Mouse (Mus musculus): ENCODE measurements at regions not wholly inside any gene's neighbourhood (a gene's known extent, or its start where the extent isn't known, plus 50 kb on each side); places are given as distances from the start of the nearest gene placed in this dataset.

GRCm38 (mm10) chr1:76394038-76394437 is 848.0 kb downstream of the Slc4a3 start:
- no peak for DNase-seq

DNA sequence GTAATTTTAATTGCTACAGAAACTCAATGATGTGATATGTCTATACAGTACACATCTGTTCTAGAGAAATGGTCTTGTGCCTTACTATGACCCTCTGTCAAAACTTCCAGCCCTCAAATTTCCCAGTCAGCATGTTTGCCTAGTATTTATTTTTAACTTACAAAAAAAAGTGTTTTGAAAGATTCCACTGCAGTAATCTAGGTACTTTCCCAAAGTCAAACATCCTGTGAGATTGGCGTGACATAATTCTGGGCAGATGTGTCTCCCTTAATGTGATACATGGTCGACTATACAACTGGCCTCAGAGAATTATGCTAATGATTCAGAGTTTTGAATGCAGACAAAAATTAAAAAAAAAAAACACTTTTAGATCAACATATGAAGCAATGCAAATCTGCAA is 856.8 kb downstream of the Slc4a3 start:
- DNase-seq = no peak

GRCm38 (mm10) chr1:76404003-76404402 is 857.9 kb downstream of the Slc4a3 start:
- DNase-seq = no peak

DNA sequence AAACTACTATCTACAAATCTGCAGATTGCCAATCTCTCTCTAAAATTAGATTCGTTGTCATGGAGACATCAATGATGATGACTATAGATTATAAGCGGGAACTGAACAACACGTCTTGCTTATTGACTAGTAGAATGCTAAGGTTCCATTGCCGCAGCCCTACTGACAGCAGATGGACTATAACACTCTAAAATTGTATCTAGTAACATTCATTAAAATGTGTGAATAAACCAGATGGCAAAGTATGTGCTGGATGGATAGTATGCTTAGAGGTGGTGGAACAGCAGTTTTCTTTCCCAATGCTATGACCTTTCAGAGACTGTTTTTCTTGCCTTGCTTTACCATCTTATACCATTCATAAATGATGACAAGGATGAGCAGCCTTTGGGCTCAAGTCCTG is 864.7 kb downstream of the Slc4a3 start:
- no peak for DNase-seq

DNA sequence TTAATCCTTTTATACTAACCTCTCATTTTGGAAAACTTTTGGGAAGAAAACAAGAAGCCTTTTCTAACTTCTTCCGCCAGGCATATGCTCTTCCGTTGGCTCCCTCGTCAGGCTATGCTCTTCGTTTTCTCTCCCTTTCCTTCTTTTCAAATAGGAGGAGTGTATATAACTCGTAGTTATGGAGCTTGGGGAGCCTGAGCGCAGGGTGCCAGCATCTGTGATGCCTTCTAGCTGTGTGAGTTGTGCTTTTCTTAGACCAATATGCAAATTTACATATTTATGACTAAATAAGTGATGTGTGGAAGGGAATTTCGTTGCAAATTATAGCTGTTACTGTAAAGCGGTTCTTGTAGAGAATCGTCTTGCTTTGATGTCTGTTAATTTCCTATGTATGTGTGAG is 874.5 kb downstream of the Slc4a3 start:
- DNase-seq = peak; percentile 22

DNA sequence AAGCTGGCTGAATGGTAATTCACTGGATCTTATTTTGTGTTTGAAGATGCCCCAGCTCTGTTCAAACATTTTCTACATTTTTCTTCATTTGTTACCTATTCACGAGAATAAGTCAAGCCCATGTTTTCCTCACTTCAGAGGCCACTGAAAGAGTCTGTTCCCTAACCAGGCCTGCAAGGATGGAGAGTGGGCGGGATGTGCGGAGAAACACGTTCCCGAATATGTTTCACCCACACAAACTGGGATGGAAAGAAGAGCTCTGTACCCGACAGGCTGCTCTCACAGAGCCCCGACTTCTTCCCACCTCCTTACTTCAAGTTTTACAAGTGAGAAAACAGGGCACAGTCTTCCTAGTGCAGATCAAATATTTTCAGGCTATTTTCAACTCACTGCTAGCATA is 881.4 kb downstream of the Slc4a3 start:
- peak; percentile 88 for DNase-seq

- no peak for DNase-seq
These were observed 884.1 kb downstream of the Slc4a3 start for GRCm38 (mm10) chr1:76430041-76430610.

DNA sequence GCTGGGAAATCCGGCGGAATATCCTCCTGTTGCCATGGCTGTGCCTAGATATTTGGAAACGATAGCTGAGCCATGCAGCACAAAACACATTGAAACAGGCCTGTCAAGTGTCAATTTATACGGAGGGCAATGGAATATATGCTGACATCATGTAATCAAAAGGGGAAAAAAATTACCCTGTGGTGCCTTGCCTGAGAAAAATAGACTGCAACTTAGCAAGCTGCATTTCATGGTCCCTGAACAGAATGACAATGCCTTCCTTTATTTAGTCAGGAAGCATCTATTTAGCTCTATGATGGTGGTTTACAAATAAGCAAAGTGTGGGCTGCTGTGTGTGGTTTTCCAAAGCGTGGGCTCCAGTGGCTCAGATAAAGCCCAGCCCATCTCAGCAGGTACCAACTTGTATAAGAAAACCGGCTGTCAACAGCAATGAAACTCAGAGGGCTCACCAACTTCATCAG is 887.4 kb downstream of the Slc4a3 start:
- no peak for DNase-seq

- DNase-seq = no peak
These were observed 904.6 kb downstream of the Slc4a3 start for GRCm38 (mm10) chr1:76450539-76451214.

GRCm38 (mm10) chr1:76453160-76453710 is 907.2 kb downstream of the Slc4a3 start:
- no peak for DNase-seq

GRCm38 (mm10) chr1:76466562-76466961 is 920.5 kb downstream of the Slc4a3 start:
- DNase-seq = peak; percentile 23

- DNase-seq = peak; percentile 79
These were observed 938.1 kb downstream of the Slc4a3 start for GRCm38 (mm10) chr1:76484193-76484592.

DNA sequence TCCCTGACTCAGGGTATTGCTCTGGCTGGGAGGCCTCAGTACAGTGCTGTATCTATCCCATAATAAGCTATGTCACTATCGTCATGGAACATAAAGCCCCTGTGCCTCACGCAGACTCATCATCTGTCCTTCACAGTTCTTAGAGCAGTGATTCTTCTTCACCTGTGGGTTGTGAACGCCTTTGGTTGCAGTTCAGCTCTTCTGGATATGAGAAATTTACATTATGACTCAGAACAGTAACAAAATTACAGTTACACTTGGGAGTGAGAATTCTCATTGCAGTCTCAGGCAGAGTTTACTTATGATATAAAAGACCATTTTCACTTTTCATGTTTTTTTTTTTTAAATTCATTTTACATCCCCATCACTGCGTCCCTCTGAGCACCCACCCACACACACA is 941.4 kb downstream of the Slc4a3 start:
- DNase-seq = no peak

DNA sequence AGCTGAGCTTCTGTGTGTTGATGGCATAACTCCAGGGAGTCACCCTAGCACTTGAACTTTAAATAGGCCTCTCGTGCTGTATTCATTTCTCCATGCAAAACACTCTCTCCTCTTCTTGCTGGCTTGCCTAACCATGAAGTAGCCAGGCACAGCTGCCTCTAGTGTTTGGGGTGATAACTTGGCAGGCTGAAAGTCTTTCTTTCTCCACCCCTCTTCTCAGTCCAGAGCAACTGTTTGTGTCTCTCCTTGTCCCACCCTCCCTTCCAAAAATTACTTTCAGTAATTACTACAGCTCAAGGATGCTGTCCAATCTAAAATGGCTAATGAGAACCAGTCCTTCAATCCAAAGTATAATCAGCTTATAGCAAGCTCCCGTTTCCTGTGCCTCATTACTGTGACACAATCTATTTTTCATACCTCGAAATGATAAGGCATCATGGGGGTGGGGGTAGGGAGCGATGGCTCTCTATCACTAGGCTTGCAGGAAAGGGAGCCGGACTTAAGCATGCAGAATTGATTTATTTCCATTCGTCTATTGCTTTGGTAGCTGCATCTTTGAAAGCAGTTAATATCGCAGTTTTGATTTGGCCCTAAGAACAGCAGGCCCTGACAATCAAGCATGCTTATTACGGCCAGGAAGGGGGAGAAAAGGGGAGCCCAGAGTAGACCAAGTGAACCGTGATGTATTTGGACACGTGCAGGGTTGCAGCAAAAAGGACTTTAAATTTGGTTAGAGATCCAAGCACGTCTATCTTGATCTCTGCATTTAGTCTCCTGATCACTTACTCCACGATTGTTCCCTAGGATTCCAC is 943.8 kb downstream of the Slc4a3 start:
- no peak for DNase-seq

GRCm38 (mm10) chr1:76490719-76491118 is 944.7 kb downstream of the Slc4a3 start:
- DNase-seq = no peak

DNA sequence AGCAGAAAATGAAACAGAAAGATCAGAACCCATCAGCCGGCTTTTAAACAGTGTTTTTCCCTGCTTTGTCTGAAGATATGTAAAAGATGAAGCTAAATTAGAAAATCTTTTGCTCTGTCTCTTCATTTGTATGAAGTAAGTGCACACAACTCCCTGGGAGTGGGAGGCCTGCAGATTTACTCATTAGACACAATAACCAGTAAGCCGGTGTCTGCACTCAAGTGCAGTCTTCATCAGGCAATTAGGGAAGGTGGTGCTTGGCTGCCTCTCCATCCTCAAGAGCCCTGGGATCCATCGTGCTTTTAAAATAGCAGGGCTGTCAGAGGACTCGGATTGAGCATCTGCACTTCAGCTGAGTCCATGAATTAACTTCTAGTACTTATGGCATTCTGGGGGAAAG is 945.1 kb downstream of the Slc4a3 start:
- peak; percentile 47 for DNase-seq

GRCm38 (mm10) chr1:76505150-76505549 is 959.1 kb downstream of the Slc4a3 start:
- DNase-seq = no peak

GRCm38 (mm10) chr1:76508821-76509220 is 962.8 kb downstream of the Slc4a3 start:
- DNase-seq = no peak

GRCm38 (mm10) chr1:76509486-76509885 is 963.4 kb downstream of the Slc4a3 start:
- peak; percentile 43 for DNase-seq

DNA sequence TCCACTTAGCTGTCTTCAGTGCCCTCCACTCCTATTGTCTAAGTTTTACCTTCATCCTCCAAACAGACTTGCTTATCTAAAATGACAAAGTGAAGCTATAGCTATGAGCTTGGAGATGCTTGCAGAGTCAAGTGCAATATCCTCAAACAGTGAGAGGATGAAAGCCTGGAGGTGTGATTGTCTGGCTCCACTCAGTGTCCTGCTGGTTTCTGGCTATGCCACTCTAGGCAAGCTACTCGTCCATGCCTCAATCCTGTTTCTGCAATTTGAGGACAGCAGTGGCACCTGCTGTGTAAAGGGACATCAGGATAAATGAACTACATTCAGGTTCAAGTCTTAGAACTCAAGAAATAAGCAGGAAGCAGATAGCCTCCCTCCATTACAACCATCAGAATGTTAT is 966.1 kb downstream of the Slc4a3 start:
- no peak for DNase-seq

DNA sequence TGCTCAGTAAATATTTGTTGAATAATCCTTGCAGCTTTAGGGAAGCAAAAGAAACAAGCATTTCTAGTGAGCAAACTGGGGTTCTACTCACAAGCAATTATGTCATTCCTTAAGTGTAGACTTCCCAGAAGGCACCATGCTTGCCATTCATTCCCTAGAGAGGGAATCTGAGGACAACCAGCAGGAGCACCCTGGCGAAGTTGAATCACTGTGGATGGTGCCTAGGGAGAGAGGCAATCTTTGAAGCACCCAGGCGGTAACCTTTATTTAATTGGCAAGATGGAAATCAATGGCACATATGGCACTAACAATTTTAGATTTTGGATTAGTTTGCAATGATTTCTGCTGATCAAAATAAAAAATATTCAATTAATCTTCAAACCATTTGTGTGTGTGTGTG is 967.4 kb downstream of the Slc4a3 start:
- DNase-seq = no peak

- no peak for DNase-seq
These were observed 983.5 kb downstream of the Slc4a3 start for GRCm38 (mm10) chr1:76529531-76529930.

DNA sequence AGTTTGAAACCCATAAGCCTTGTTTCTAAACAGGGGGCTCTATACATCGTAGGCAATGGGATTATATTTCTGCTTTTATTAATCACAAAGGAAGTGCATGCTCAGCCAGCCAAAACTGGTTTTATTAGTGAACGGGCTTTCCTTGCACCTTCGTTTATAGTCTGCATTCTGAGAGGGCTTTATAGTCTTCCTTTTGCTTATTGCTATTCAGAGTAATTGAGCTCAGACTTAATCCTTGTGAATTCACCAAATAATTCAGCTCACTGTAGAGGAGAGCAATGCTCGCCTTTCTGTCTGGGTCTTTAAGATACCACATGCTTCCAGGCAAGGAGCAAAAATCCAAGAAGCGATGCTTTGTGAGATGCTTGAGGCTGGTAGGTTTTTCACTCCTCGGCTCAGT is 984.3 kb downstream of the Slc4a3 start:
- DNase-seq = no peak

GRCm38 (mm10) chr1:76535522-76535956 is 979.3 kb downstream of the Epha4 start:
- DNase-seq = no peak

Measured in right cerebral cortex, adult 18-20 months (tissue).